Mouse (Mus musculus): ENCODE measurements around the gene Gper1. TPM values are rescaled to one million over a fixed set of nuclear protein-coding genes. Genes with fewer than 3 reads are reported as not detected.
A peak's percentile ranks its signal among the peaks of the same experiment; 100 is the strongest.

Gper1 gene
- polyA plus RNA-seq (2015; fragmentation: Nextera tagmentation; extraction: Ambion mirVana): 2.9 and 3.6 TPM in 2 replicates

GRCm38 (mm10) chr5:139423026-139423865, at the start of gene Gper1:
Gper1 (plus strand) TSS chr5:139423151.
- Histone ChIP-seq H3K4me3 (replicated peaks; ENCODE audit: low read length) (peak within 1 kb of the TSS; percentile 31), H3K27me3 (ENCODE audit: control insufficient read depth, insufficient read depth, low read length) (no peaks in the 10 kb centered on the region), H3K4me1 (ENCODE audit: control insufficient read depth, insufficient read depth, low read length) (peaks cover 20% of the 10 kb centered on the region), H3K9me3 (replicated peaks; ENCODE audit: control insufficient read depth, low read length) (no peaks in the 10 kb centered on the region), H3K27ac (ENCODE audit: low read length) (no peak within 1 kb of the TSS), H3K4me2 (ENCODE audit: low read depth, low read length) (peak within 1 kb of the TSS; percentile 46), H3K36me3 (ENCODE audit: control insufficient read depth, insufficient read depth, low read length) (no peaks in the 10 kb centered on the region), H3K9ac (ENCODE audit: low read length) (peak within 1 kb of the TSS; percentile 60)
- ATAC-seq (ENCODE audit: insufficient read depth, low FRiP score): peak; percentile 80
- 45% methylated on average over 21 of the region's 21 CpGs for WGBS

GRCm38 (mm10) chr5:139373889-139374444, 49.0 kb upstream of the Gper1 start:
- no peak for ATAC-seq (ENCODE audit: insufficient read depth, low FRiP score)
- Histone ChIP-seq H3K27ac (ENCODE audit: low read length) (no peak overlapping the region), H3K27me3 (ENCODE audit: control insufficient read depth, insufficient read depth, low read length) (no peaks in the 10 kb centered on the region), H3K9me3 (replicated peaks; ENCODE audit: control insufficient read depth, low read length) (no peaks in the 10 kb centered on the region), H3K4me2 (ENCODE audit: low read depth, low read length) (no peak overlapping the region), H3K36me3 (ENCODE audit: control insufficient read depth, insufficient read depth, low read length) (no peaks in the 10 kb centered on the region), H3K4me3 (replicated peaks; ENCODE audit: low read length) (no peak overlapping the region), H3K4me1 (ENCODE audit: control insufficient read depth, insufficient read depth, low read length) (peaks cover 26% of the 10 kb centered on the region), H3K9ac (ENCODE audit: low read length) (no peak overlapping the region)
- WGBS: 71% methylated on average over 6 of the region's 6 CpGs

DNA sequence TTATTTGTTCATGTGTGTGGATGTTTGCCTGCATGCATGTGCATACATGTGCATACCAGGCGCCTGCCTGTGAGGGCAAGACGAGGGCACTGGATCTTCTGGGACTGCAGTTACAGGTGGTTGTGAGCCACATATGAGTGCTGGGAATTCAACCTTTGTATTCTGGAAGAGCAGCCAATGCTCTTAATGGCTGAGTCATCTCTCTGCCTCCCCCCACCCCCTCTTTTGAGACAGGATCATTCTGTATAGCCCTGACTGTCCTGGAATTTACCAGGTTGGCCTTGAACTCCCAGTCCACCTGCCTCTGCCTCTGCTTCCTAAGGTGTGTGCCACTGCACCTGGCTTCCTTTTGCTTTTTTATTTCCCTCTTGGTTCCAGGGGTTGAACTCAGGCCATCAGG, 48.1 kb upstream of the Gper1 start:
- no peaks in the 10 kb centered on the region for H3K36me3 ChIP-seq (ENCODE audit: control insufficient read depth, insufficient read depth, low read length)
- no peak overlapping the region for H3K4me3 ChIP-seq (replicated peaks; ENCODE audit: low read length)
- no peak overlapping the region for H3K27ac ChIP-seq (ENCODE audit: low read length)
- ATAC-seq (ENCODE audit: insufficient read depth, low FRiP score): no peak
- no peaks in the 10 kb centered on the region for H3K9me3 ChIP-seq (replicated peaks; ENCODE audit: control insufficient read depth, low read length)
- peaks cover 35% of the 10 kb centered on the region for H3K4me1 ChIP-seq (ENCODE audit: control insufficient read depth, insufficient read depth, low read length)
- H3K27me3 ChIP-seq (ENCODE audit: control insufficient read depth, insufficient read depth, low read length): no peaks in the 10 kb centered on the region
- no peak overlapping the region for H3K9ac ChIP-seq (ENCODE audit: low read length)
- no peak overlapping the region for H3K4me2 ChIP-seq (ENCODE audit: low read depth, low read length)
- 81% methylated on average over 2 of the region's 2 CpGs for WGBS

- no peak for ATAC-seq (ENCODE audit: insufficient read depth, low FRiP score)
- Histone ChIP-seq H3K4me2 (ENCODE audit: low read depth, low read length) (no peak within 1 kb of the TSS; the same call in 1 of the 2 replicates), H3K9ac (ENCODE audit: low read length) (peak within 1 kb of the TSS; percentile 41; the same call in 1 of the 2 replicates), H3K4me3 (replicated peaks; ENCODE audit: low read length) (no peak within 1 kb of the TSS), H3K4me1 (ENCODE audit: control insufficient read depth, insufficient read depth, low read length) (peaks cover 36% of the 10 kb centered on the region), H3K36me3 (ENCODE audit: control insufficient read depth, insufficient read depth, low read length) (no peaks in the 10 kb centered on the region), H3K9me3 (replicated peaks; ENCODE audit: control insufficient read depth, low read length) (no peaks in the 10 kb centered on the region), H3K27ac (ENCODE audit: low read length) (peak within 1 kb of the TSS; percentile 75), H3K27me3 (ENCODE audit: control insufficient read depth, insufficient read depth, low read length) (no peaks in the 10 kb centered on the region)
- WGBS: 56% methylated on average over 18 of the region's 18 CpGs
These were observed 45.3 kb upstream of the Gper1 start, which contains the start of gene Gpr146 for GRCm38 (mm10) chr5:139377468-139378270. Gpr146 (plus strand) TSS chr5:139377697.

GRCm38 (mm10) chr5:139378271-139378556, 44.7 kb upstream of the Gper1 start:
- no peak for ATAC-seq (ENCODE audit: insufficient read depth, low FRiP score)
- Histone ChIP-seq H3K9ac (ENCODE audit: low read length) (0 out of 2 replicates have a peak overlapping the region, but pooled peaks have one; percentile 41), H3K9me3 (replicated peaks; ENCODE audit: control insufficient read depth, low read length) (no peaks in the 10 kb centered on the region), H3K27ac (ENCODE audit: low read length) (peak overlapping the region; percentile 75; the same call in 1 of the 2 replicates), H3K4me1 (ENCODE audit: control insufficient read depth, insufficient read depth, low read length) (peaks cover 39% of the 10 kb centered on the region), H3K36me3 (ENCODE audit: control insufficient read depth, insufficient read depth, low read length) (no peaks in the 10 kb centered on the region), H3K4me3 (replicated peaks; ENCODE audit: low read length) (no peak overlapping the region), H3K4me2 (ENCODE audit: low read depth, low read length) (no peak overlapping the region), H3K27me3 (ENCODE audit: control insufficient read depth, insufficient read depth, low read length) (no peaks in the 10 kb centered on the region)
- 78% methylated on average over 7 of the region's 7 CpGs for WGBS

GRCm38 (mm10) chr5:139378986-139379629, 43.8 kb upstream of the Gper1 start:
- Histone ChIP-seq H3K36me3 (ENCODE audit: control insufficient read depth, insufficient read depth, low read length) (no peaks in the 10 kb centered on the region), H3K27me3 (ENCODE audit: control insufficient read depth, insufficient read depth, low read length) (no peaks in the 10 kb centered on the region), H3K4me1 (ENCODE audit: control insufficient read depth, insufficient read depth, low read length) (peaks cover 40% of the 10 kb centered on the region), H3K4me3 (replicated peaks; ENCODE audit: low read length) (no peak overlapping the region), H3K27ac (ENCODE audit: low read length) (peak overlapping the region; percentile 75), H3K9me3 (replicated peaks; ENCODE audit: control insufficient read depth, low read length) (no peaks in the 10 kb centered on the region), H3K9ac (ENCODE audit: low read length) (peak overlapping the region; percentile 37; the same call in 1 of the 2 replicates), H3K4me2 (ENCODE audit: low read depth, low read length) (peak overlapping the region; percentile 36)
- 27% methylated on average over 21 of the region's 21 CpGs for WGBS
- ATAC-seq (ENCODE audit: insufficient read depth, low FRiP score): peak; percentile 39; the same call in 1 of the 2 replicates

- Histone ChIP-seq H3K4me1 (ENCODE audit: control insufficient read depth, insufficient read depth, low read length) (peaks cover 44% of the 10 kb centered on the region), H3K4me2 (ENCODE audit: low read depth, low read length) (peak overlapping the region; percentile 80), H3K4me3 (replicated peaks; ENCODE audit: low read length) (peak overlapping the region; percentile 68), H3K27me3 (ENCODE audit: control insufficient read depth, insufficient read depth, low read length) (no peaks in the 10 kb centered on the region), H3K9ac (ENCODE audit: low read length) (peak overlapping the region; percentile 79), H3K9me3 (replicated peaks; ENCODE audit: control insufficient read depth, low read length) (no peaks in the 10 kb centered on the region), H3K27ac (ENCODE audit: low read length) (peak overlapping the region; percentile 75), H3K36me3 (ENCODE audit: control insufficient read depth, insufficient read depth, low read length) (no peaks in the 10 kb centered on the region)
- ATAC-seq (ENCODE audit: insufficient read depth, low FRiP score): no peak
- WGBS: 15% methylated on average over 8 of the region's 8 CpGs
These were observed 43.1 kb upstream of the Gper1 start for GRCm38 (mm10) chr5:139379771-139380384.

- Histone ChIP-seq H3K4me2 (ENCODE audit: low read depth, low read length) (peak overlapping the region; percentile 80), H3K36me3 (ENCODE audit: control insufficient read depth, insufficient read depth, low read length) (no peaks in the 10 kb centered on the region), H3K27ac (ENCODE audit: low read length) (peak overlapping the region; percentile 75), H3K4me3 (replicated peaks; ENCODE audit: low read length) (peak overlapping the region; percentile 68), H3K4me1 (ENCODE audit: control insufficient read depth, insufficient read depth, low read length) (peaks cover 45% of the 10 kb centered on the region), H3K27me3 (ENCODE audit: control insufficient read depth, insufficient read depth, low read length) (no peaks in the 10 kb centered on the region), H3K9ac (ENCODE audit: low read length) (peak overlapping the region; percentile 79), H3K9me3 (replicated peaks; ENCODE audit: control insufficient read depth, low read length) (no peaks in the 10 kb centered on the region)
- peak; percentile 91 for ATAC-seq (ENCODE audit: insufficient read depth, low FRiP score)
- WGBS: 2% methylated on average over 73 of the region's 73 CpGs
These were observed 42.3 kb upstream of the Gper1 start for GRCm38 (mm10) chr5:139380385-139381248.

Measured in stomach, embryonic 16.5 days (tissue).